25 mouse cellular contexts compared by ENCODE assay signal in the genomic region with DNA sequence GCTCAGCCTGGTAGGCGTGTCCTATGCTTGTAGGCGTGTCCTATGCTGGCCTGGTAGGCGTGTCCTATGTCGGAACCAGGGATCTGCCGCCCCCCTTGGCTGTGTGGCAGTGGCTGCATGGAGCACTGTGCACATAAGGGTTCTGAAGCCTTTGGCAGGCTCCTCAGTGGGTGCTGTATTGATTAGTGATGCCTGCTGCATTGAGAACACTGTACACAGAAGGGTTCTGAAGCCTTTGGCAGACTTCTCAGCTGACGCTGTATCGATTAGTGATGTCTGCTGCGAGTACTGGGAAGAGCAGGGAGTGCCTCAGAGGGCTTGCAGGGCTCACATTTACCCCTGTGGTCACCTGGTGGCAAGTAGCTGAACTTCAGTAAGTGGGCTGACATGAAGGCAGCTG. TPM values are rescaled to one million over a fixed set of nuclear protein-coding genes. Genes with fewer than 3 reads are reported as not detected.
A peak's percentile ranks its signal among the peaks of the same experiment; 100 is the strongest.
DNase-seq lines count a peak whose midpoint lies in the region; ATAC-seq and TF ChIP-seq lines count a peak whose summit lies in the region.
"Had no signal": no experiment of that assay in that cellular context is flagged by ENCODE, and none has a peak within 500 bp of the region (broad histone marks: within the 10 kb centered on the region; RNA-seq: fewer than 3 reads in every experiment).

No protein-coding gene starts in this region.

- no peak overlapping the region for H3K4me3 ChIP-seq in forebrain, embryonic 14.5 days (ENCODE audit: low read depth, low read length)
- no peak overlapping the region for H3K4me3 ChIP-seq in forebrain, embryonic 12.5 days (replicated peaks)
- H3K4me3 ChIP-seq in ES-E14 (ENCODE audit: insufficient read depth in 1 of 2, low read depth in 1 of 2, low read length in 2 of 2, poor library complexity in 1 of 2, severe bottlenecking in 1 of 2) = peak overlapping the region; percentile 3 to 64; a peak in 2 of 4 replicates
- H3K4me3 ChIP-seq in gastrocnemius, adult 2 months = no peak overlapping the region
- H3K4me3 ChIP-seq in heart, embryonic 10.5 days = no peak overlapping the region
- H3K4me3 ChIP-seq: embryonic facial prominence, embryonic 12.5 days; heart, embryonic 12.5 days; lung, embryonic 15.5 days; midbrain, embryonic 15.5 days had no signal

- no peaks in the 10 kb centered on the region for H3K9me3 ChIP-seq in forebrain, embryonic 14.5 days (replicated peaks; ENCODE audit: control insufficient read depth, low read length)
- no peaks in the 10 kb centered on the region for H3K9me3 ChIP-seq in forebrain, embryonic 12.5 days
- no peaks in the 10 kb centered on the region for H3K9me3 ChIP-seq in ES-E14 (ENCODE audit: control insufficient read depth, insufficient read depth, low read depth, low read length)
- H3K9me3 ChIP-seq in heart, embryonic 10.5 days = no peaks in the 10 kb centered on the region
- H3K9me3 ChIP-seq: embryonic facial prominence, embryonic 12.5 days; heart, embryonic 12.5 days; lung, embryonic 15.5 days; midbrain, embryonic 15.5 days had no signal

- in situ Hi-C loops in ES-E14 (cut with MboI; ENCODE audit: low sequenced_read_pairs in 2 of 2, unreplicated experiment in 2 of 2) = no loop called here

- intact Hi-C loops in gastrocnemius, adult 2 months (cut with DNase I) = no loop called here
- intact Hi-C loops in left cerebral cortex, postnatal 36 days (cut with DNase I) = no loop called here

- H3K4me1 ChIP-seq in forebrain, embryonic 14.5 days (ENCODE audit: control insufficient read depth, insufficient read depth, low read length) = no peaks in the 10 kb centered on the region
- no peaks in the 10 kb centered on the region for H3K4me1 ChIP-seq in forebrain, embryonic 12.5 days
- H3K4me1 ChIP-seq in ES-E14 (ENCODE audit: control insufficient read depth in 2 of 2, insufficient read depth in 2 of 2, low read length in 2 of 2, poor library complexity in 1 of 2) = peaks cover 0 to 7% of the 10 kb centered on the region in 2 experiments; a peak in 2 of 4 replicates
- no peaks in the 10 kb centered on the region for H3K4me1 ChIP-seq in heart, embryonic 10.5 days
- H3K4me1 ChIP-seq: embryonic facial prominence, embryonic 12.5 days; heart, embryonic 12.5 days; lung, embryonic 15.5 days; midbrain, embryonic 15.5 days had no signal

- no peaks in the 10 kb centered on the region for H3K36me3 ChIP-seq in forebrain, embryonic 14.5 days (ENCODE audit: control insufficient read depth, insufficient read depth, low read length)
- no peaks in the 10 kb centered on the region for H3K36me3 ChIP-seq in forebrain, embryonic 12.5 days (replicated peaks)
- no peaks in the 10 kb centered on the region for H3K36me3 ChIP-seq in ES-E14 (ENCODE audit: control insufficient read depth, insufficient read depth, low read length, poor library complexity, severe bottlenecking)
- no peaks in the 10 kb centered on the region for H3K36me3 ChIP-seq in heart, embryonic 10.5 days
- H3K36me3 ChIP-seq: embryonic facial prominence, embryonic 12.5 days; heart, embryonic 12.5 days; lung, embryonic 15.5 days; midbrain, embryonic 15.5 days had no signal

- no peak overlapping the region for H3K27ac ChIP-seq in forebrain, embryonic 14.5 days (ENCODE audit: low read depth, low read length)
- no peak overlapping the region for H3K27ac ChIP-seq in forebrain, embryonic 12.5 days
- no peak overlapping the region for H3K27ac ChIP-seq in ES-E14 (ENCODE audit: insufficient read depth, low read depth, low read length, poor library complexity, severe bottlenecking)
- H3K27ac ChIP-seq in gastrocnemius, adult 2 months = no peak overlapping the region
- no peak overlapping the region for H3K27ac ChIP-seq in heart, embryonic 10.5 days
- H3K27ac ChIP-seq: embryonic facial prominence, embryonic 12.5 days; lung, embryonic 15.5 days; macrophage; midbrain, embryonic 15.5 days had no signal

- DNase-seq in forebrain, embryonic 14.5 days (ENCODE audit: low spot score) = peak; percentile 6
- DNase-seq in 416B (ENCODE audit: low read depth) (peak; percentile 12), ES-E14 (ENCODE audit: low read depth, low spot score) (peak; percentile 73)
- DNase-seq in gastrocnemius, adult 2 months = no peak
- no peak for DNase-seq in left cerebral cortex, postnatal 36 days (ENCODE audit: low spot score in 2 of 2)
- DNase-seq in heart, embryonic 10.5 days (ENCODE audit: low spot score) = no peak
- DNase-seq: cerebellum, postnatal 14 days; gastrocnemius, postnatal 36 days; heart, postnatal 36 days; left cerebral cortex, postnatal 4 days; thymus, adult 18-20 months had no signal

- H3K27me3 ChIP-seq in forebrain, embryonic 14.5 days (replicated peaks; ENCODE audit: control insufficient read depth, insufficient read depth, low read length) = no peaks in the 10 kb centered on the region
- no peaks in the 10 kb centered on the region for H3K27me3 ChIP-seq in forebrain, embryonic 12.5 days
- no peaks in the 10 kb centered on the region; the same call in 1 of the 2 replicates for H3K27me3 ChIP-seq in heart, embryonic 10.5 days (ENCODE audit: insufficient read depth, poor library complexity, severe bottlenecking)
- H3K27me3 ChIP-seq: embryonic facial prominence, embryonic 12.5 days; heart, embryonic 12.5 days; lung, embryonic 15.5 days; midbrain, embryonic 15.5 days; Patski had no signal

- H3K4me2 ChIP-seq in forebrain, embryonic 14.5 days (ENCODE audit: low read length) = no peak overlapping the region
- no peak overlapping the region for H3K4me2 ChIP-seq in forebrain, embryonic 12.5 days
- H3K4me2 ChIP-seq: embryonic facial prominence, embryonic 12.5 days; heart, embryonic 12.5 days; lung, embryonic 15.5 days; midbrain, embryonic 15.5 days had no signal

- TF ChIP-seq CTCF in gastrocnemius, adult 2 months (IDR thresholded peaks at IDR 0.05) = no peak

- WGBS in forebrain, embryonic 14.5 days = 48% methylated on average over 8 of the region's 8 CpGs
- WGBS in forebrain, embryonic 12.5 days = 54% methylated on average over 8 of the region's 8 CpGs
- 35% methylated on average over 8 of the region's 8 CpGs for WGBS in heart, embryonic 10.5 days

- no peak for ATAC-seq in forebrain, embryonic 14.5 days
- ATAC-seq in forebrain, embryonic 12.5 days (ENCODE audit: low FRiP score) = no peak
- ATAC-seq in granulocyte monocyte progenitor cell, adult 5-6 weeks (replicated peaks; ENCODE audit: poor library complexity, severe bottlenecking) = peak; percentile 46; the same call in 1 of the 2 replicates
- ATAC-seq: hindbrain, embryonic 16.5 days; midbrain, embryonic 15.5 days had no signal

- H3K9ac ChIP-seq in forebrain, embryonic 14.5 days (ENCODE audit: low read length) = no peak overlapping the region
- H3K9ac ChIP-seq in forebrain, embryonic 12.5 days = no peak overlapping the region
- no peak overlapping the region for H3K9ac ChIP-seq in ES-E14 (ENCODE audit: insufficient read depth, low read depth, low read length, poor library complexity, severe bottlenecking)
- H3K9ac ChIP-seq: embryonic facial prominence, embryonic 12.5 days; heart, embryonic 12.5 days; lung, embryonic 15.5 days; midbrain, embryonic 15.5 days had no signal

TF ChIP-seq in ES-E14, 5 proteins besides CTCF, POLR2A, EP300 and RAD21:
- TF ChIP-seq ZC3H11A (IDR thresholded peaks at IDR 0.05; ENCODE audit: borderline replicate concordance, low read depth, low read length) (peak; percentile 23; the same call in 1 of the 2 replicates), ZNF384 (IDR thresholded peaks at IDR 0.05; ENCODE audit: low read depth, low read length) (no peak), CHD2 (IDR thresholded peaks at IDR 0.05; ENCODE audit: low read depth, low read length) (no peak), HCFC1 (IDR thresholded peaks at IDR 0.05; ENCODE audit: borderline replicate concordance, insufficient read depth, low read length) (peak; percentile 41; the same call in 1 of the 2 replicates), MAFK (IDR thresholded peaks at IDR 0.05; ENCODE audit: insufficient read depth, low read depth, low read length) (no peak)
TF ChIP-seq in ES-E14: peak in this region for 2.

RNA-seq across cellular contexts. Expression of a gene that starts 24.2 kb away (rescaled TPM):
- polyA plus RNA-seq in forebrain, embryonic 14.5 days (2014; fragmentation: Nextera tagmentation; extraction: Ambion mirVana) = 0.11 and 0.14 TPM in 2 replicates
- polyA plus RNA-seq in forebrain, embryonic 12.5 days (2016; fragmentation: Nextera tagmentation; extraction: Ambion mirVana) = not detected in 2 replicates
- 0.63 and 1.2 TPM in 2 replicates for total RNA-seq in ES-E14 (2012; rRNA removed)
- total RNA-seq in granulocyte monocyte progenitor cell, adult 5-6 weeks (2014; fragmentation: Nextera tagmentation) = not detected in 2 replicates
- not detected in 2 replicates for total RNA-seq in granulocyte monocyte progenitor cell, adult 5-6 weeks (2017)
- not detected for total RNA-seq in gastrocnemius, adult 2 months (2021)
- not detected for total RNA-seq in left cerebral cortex, postnatal 36 days (2021)
- not detected in 2 replicates for polyA plus RNA-seq in heart, embryonic 10.5 days (2016; fragmentation: Nextera tagmentation; extraction: Ambion mirVana)
- total RNA-seq: adrenal gland, postnatal 4 days; gastrocnemius, postnatal 36 days; heart, postnatal 36 days; left cerebral cortex, postnatal 4 days; liver, adult 2 months; neutrophil, adult 5-6 weeks had no signal
- polyA plus RNA-seq: embryonic facial prominence, embryonic 12.5 days; heart, embryonic 12.5 days; kidney, embryonic 14.5 days; liver, adult 2 months; lung, embryonic 15.5 days; macrophage; Patski; urinary bladder, adult 2 months had no signal

RNA-seq across cellular contexts. Expression of a gene that starts 31.3 kb away (rescaled TPM):
- 0.41 and 0.80 TPM in 2 replicates for polyA plus RNA-seq in forebrain, embryonic 14.5 days (2014; fragmentation: Nextera tagmentation; extraction: Ambion mirVana)
- polyA plus RNA-seq in forebrain, embryonic 12.5 days (2016; fragmentation: Nextera tagmentation; extraction: Ambion mirVana) = 0.41 and 0.72 TPM in 2 replicates
- 7.8 and 10.7 TPM in 2 replicates for total RNA-seq in ES-E14 (2012; rRNA removed)
- 11.6 and 14.6 TPM in 2 replicates for total RNA-seq in granulocyte monocyte progenitor cell, adult 5-6 weeks (2014; fragmentation: Nextera tagmentation)
- 10.4 and 14.3 TPM in 2 replicates for total RNA-seq in granulocyte monocyte progenitor cell, adult 5-6 weeks (2017)
- under 1 TPM; 0.14 to 0.18 TPM for total RNA-seq in gastrocnemius, adult 2 months (2021)
- total RNA-seq in left cerebral cortex, postnatal 36 days (2021) = under 1 TPM in 1 of 2 experiments, not detected in 1; 0.17 TPM
- polyA plus RNA-seq in heart, embryonic 10.5 days (2016; fragmentation: Nextera tagmentation; extraction: Ambion mirVana) = 0.26 and 0.38 TPM in 2 replicates

RNA-seq across cellular contexts. Expression of a gene that starts 51.2 kb away (rescaled TPM):
- not detected in 2 replicates for polyA plus RNA-seq in forebrain, embryonic 14.5 days (2014; fragmentation: Nextera tagmentation; extraction: Ambion mirVana)
- not detected in 2 replicates for polyA plus RNA-seq in forebrain, embryonic 12.5 days (2016; fragmentation: Nextera tagmentation; extraction: Ambion mirVana)
- 9.1 and 9.6 TPM in 2 replicates for total RNA-seq in ES-E14 (2012; rRNA removed)
- total RNA-seq in granulocyte monocyte progenitor cell, adult 5-6 weeks (2014; fragmentation: Nextera tagmentation) = 2.9 TPM in 1 of 2 replicates, not detected in the other
- 1.6 TPM in 1 of 2 replicates, not detected in the other for total RNA-seq in granulocyte monocyte progenitor cell, adult 5-6 weeks (2017)
- under 1 TPM in 1 of 2 experiments, not detected in 1; 0.14 TPM for total RNA-seq in gastrocnemius, adult 2 months (2021)
- total RNA-seq in left cerebral cortex, postnatal 36 days (2021) = under 1 TPM in 1 of 2 experiments, not detected in 1; 0.54 TPM
- not detected in 2 replicates for polyA plus RNA-seq in heart, embryonic 10.5 days (2016; fragmentation: Nextera tagmentation; extraction: Ambion mirVana)
- total RNA-seq: left cerebral cortex, postnatal 4 days had no signal
- polyA plus RNA-seq: heart, embryonic 12.5 days had no signal

Comparison
In these comparisons a context has a peak if more than half of its experiments do, and no peak if none do; other contexts are left out.
1. DNase-seq: peak in forebrain, embryonic 14.5 days (single experiment), 416B (single experiment) and ES-E14 (single experiment); none in gastrocnemius, adult 2 months (single experiment), left cerebral cortex, postnatal 36 days (0 of 2) and heart, embryonic 10.5 days (single experiment).
2. H3K4me3 ChIP-seq: peak in ES-E14 (2 of 2); none in forebrain, embryonic 14.5 days (single experiment), forebrain, embryonic 12.5 days (single experiment), gastrocnemius, adult 2 months (single experiment) and heart, embryonic 10.5 days (single experiment).